Mouse (Mus musculus) CD4-positive, CD25-positive, alpha-beta regulatory T cell, adult 4 months (primary cell): ENCODE measurements around the gene Stard8. TPM values are rescaled to one million over a fixed set of nuclear protein-coding genes. Genes with fewer than 3 reads are reported as not detected.
"Not testable (repeated sequence)": the region's sequence is repeated elsewhere in the genome, so short reads cannot be mapped to it uniquely, and the experiment has no call there.

Source experiments
- ATAC-seq: one replicate; pipeline ENCODE4 v1.8.0; 2017
- polyA plus RNA-seq, 2 experiments: library from polyadenylated mRNA; unstranded; fragments of 100-300 nt; shearing (Covaris generic); gene quantifications; one replicate each; pipeline ENCODE4 v1.2.1; 2017

Stard8 gene
- polyA plus RNA-seq: under 1 TPM; 0.56 to 0.58 TPM

DNA sequence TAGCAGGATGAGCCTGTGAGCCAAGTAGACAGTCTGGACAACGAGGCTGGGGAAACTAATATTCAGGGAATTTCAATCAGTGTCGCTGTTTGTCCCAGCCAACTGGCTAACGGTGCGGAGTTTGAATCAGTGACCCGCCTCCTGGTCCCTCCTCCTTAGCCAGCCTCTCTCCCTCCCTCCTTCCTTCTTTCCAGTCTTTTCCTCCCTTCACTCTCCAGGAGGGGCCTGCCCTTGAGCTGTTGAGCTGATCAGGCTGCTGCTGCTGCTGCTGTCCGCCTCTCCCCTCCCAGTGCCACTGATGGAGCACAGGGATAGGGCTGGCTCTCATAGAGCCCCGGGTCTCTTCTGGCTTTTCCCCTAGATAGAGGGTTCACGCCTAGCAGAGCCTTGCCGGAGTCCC lies at the start of gene Stard8:
TSS of gene Stard8 (plus strand) at position 203 of the 400 bp plus-strand sequence.
- no peak for ATAC-seq

- no peak for ATAC-seq
These were observed 49.1 kb upstream of the Stard8 start for GRCm38 (mm10) chrX:98953941-98954340.

- ATAC-seq: no peak
These were observed 44.8 kb upstream of the Stard8 start for GRCm38 (mm10) chrX:98958287-98958686.

DNA sequence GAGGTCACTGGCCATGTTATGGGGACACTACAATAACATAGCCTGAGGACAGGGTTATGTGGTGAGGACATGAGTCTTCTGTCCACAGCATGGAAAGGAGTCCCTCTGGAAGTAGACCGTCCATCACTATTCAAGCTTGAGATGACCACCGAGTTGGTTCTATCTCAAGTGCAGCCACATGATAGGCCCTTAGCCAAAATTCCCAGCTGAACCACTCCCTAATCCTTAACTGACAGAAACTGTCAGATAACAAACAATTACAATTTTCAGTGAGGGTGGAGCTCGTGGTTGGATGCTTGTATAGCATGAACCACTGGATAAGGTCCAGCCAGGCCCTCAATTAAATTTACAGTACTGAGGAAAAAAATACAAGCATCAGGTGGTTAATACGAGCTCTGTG lies 44.0 kb upstream of the Stard8 start:
- ATAC-seq: no peak

DNA sequence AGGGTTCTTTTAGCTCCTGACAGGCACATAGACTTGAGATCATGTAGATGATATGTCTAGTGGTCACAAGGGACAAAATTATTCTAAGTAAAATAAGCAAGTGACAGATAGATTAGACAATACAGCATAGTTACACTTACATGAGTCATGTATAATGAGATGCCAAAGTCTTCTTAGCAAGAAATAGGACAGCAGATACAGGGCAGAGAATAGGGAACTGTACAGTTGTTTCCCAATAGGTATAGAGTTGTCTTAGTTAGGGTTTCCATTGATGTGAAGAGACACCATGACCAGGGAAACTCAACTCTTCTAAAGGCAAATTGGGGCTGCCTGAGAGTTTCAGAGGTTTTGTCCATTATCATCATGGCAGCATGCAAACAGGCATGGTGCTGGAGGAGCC lies 39.3 kb upstream of the Stard8 start:
- ATAC-seq: no peak

- ATAC-seq: no peak
These were observed 38.5 kb upstream of the Stard8 start for GRCm38 (mm10) chrX:98964513-98964912.

DNA sequence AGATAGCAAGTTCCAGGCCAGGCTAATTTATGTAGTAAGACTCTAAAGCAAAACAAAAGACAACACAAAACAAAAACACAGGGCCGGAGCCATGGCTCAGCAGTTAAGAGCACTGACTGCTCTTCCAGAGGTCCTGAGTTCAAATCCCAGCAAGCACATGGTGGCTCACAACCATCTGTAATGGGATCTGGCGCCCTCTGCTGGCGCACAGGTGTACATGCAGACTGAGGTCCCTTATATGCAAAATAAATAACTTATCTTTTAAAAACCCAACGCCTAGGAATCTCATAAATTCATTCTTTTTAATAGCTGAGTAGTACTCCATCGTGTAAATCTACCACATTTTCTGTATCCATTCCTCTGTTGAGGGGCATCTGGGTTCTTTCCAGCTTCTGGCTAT lies 16.4 kb upstream of the Stard8 start:
- ATAC-seq: not testable (repeated sequence)

GRCm38 (mm10) chrX:98989574-98989973 lies 13.5 kb upstream of the Stard8 start:
- ATAC-seq: no peak

- ATAC-seq: no peak
These were observed 983 bp upstream of the Stard8 start for GRCm38 (mm10) chrX:99002065-99002464.

DNA sequence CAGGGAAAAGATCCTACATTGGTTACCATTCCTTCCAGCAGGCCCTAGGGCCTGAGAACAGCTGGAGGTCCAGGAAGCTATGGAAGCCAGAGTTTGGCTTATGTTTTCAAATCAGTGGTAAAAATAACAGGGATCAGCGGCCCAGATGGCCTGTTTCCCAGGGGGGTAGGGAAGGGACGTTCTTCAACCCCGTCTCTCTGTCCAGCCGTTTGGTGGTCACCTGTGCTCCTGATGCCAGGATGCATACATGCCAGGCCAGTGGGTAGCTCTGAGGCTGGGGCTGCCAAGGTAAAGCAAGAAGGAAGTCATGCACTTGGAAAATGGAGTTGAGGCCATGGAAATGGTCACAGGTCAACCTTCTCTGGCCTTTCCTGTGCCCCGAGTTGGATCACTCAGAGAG lies 7.5 kb downstream of the Stard8 start:
- ATAC-seq: no peak

DNA sequence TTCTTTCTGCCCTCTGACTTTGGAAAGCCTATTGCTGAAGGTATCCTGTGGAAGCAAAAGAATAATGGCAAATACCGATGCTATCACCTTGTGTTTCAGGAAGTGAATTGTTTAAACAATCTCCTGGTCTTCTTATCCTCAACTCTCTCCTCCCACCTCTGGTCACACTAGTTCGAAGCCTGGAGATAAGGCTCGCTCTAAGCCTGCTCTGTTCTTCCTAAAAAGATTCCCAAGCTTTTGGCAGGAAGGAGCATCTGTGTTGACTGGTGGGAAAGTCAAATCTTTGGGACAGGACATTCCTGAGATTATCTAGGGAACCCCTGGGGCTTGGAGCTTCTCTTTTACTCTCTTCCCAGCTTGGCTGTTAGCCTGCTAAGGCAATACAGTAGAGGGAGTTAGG lies 8.2 kb downstream of the Stard8 start:
- no peak for ATAC-seq

DNA sequence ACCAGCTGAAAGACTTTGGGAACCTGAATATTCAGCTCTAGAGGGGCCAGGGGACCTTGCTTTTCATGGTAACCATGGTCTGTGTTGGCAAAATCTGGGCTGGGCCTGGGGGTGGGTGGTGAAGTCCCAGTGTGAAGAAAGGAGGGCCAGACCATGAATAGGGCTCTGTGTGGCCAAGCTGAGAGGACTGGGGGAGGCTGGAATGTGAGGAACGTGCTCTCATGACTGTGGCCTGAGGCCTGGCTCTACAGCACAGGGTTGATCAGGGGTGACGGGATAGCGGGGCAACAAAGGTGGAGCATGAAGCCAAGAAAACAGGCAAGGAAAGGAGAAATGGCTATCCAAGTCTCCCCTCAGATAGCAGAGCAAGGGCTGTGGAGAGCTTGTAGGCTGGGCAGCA lies 9.4 kb downstream of the Stard8 start:
- ATAC-seq: no peak

GRCm38 (mm10) chrX:99015705-99016104 lies 12.7 kb downstream of the Stard8 start:
- ATAC-seq: no peak

DNA sequence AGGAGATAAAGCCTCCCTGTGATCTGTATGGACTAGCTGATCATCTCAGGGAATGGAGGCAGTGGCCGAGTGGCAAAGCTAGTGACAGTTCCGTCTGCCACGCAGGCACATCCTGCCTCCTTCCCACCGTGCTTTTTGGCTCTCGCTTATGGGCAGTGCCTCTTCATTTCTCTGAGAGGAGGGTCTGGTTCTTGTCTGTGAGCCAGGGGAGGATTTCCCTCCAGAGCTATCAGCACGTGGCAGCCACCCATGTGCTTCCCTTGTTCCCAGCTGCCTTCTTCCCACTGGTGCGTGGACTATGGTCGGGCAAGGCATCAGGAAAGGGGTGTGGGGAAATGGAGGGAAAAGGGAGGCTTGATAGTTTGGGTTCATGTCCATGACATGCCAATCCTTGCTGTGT lies 13.9 kb downstream of the Stard8 start:
- ATAC-seq: no peak

DNA sequence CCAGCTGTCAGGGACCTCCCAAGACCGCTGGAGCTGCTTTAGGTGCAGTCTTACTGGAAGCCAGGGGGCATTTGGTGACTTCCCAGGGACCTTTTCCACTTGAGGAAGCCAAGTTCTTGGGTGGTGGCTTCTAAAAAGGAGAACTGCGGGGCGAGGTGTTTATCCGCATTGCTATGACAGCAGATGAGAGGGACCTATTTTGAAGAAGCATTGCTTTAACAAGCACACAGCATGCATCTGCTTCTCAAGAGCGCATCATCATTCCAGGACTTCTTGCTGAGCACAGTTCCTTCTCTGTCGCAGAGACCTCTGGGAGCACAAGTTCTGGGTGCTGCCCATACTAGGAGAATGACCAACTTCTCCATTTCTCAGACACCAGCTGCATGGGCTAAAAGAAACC lies 14.8 kb downstream of the Stard8 start:
- no peak for ATAC-seq

GRCm38 (mm10) chrX:99019303-99019702 lies 16.3 kb downstream of the Stard8 start:
- ATAC-seq: no peak

- ATAC-seq: no peak
These were observed 17.2 kb downstream of the Stard8 start for GRCm38 (mm10) chrX:99020215-99020614.

- no peak for ATAC-seq
These were observed 18.5 kb downstream of the Stard8 start for GRCm38 (mm10) chrX:99021593-99021992.

DNA sequence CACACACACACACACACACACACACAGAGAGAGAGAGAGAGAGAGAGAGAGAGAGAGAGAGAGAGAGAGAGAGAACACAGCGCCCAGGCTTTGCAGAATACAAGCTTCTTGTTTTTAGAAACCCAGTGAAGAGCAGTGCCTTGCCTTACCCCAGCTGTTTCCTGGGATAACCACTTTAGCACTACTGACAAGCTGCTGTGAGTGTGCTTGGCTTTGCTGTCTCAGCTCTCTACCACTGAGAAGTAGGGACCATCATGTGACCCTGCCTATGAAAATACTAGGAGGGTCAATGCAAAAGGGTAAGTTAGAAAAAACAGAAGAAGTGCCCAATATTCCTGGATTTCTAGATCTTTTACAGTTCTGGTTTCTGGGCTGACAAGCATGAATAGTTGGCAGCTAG lies 20.9 kb downstream of the Stard8 start:
- no peak for ATAC-seq

DNA sequence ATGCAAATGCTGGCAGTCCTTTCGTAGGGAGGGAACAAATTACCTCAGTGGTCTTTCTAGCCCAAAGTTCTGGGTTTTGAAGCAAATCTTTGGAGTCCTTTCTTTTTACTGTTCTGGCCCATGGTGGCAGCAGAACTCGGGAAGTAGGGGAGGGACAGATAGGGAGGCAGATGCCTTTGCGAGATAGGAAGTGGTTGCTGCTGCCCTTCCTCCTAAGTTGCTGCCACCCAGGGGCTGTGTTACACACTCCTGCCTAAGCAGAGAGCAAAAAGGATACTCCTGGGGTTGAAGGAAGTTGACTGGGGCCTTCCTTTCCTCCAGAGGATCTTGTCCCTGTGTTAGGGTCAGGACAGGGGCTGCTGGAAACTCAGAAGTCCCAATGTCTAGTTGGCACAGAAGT lies 32.4 kb downstream of the Stard8 start:
- ATAC-seq: no peak

DNA sequence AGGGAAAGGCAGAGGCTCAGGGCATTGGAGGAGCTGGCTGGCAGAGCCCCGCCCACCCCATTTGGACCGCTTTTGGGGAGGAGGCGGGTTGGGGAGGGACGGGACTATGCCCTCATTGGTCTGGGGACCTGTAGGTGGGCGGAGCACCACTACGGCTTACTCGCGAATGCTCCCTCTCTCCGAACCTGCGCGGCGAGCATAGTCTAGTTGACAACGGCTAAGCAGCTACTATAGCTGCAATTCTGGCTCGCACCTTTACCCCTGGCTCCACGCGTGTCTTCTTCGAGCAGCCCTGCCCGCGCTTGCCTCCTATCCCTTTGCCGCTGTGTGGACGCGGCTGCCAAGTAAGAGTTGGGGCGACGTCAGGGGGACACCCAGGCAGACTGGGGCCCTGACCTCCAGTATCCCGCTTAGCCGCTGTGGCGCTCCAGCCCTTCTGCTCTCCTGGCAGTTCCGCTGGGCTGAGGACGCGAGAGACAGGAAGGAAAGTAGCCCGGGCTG lies 39.5 kb downstream of the Stard8 start:
- ATAC-seq: peak; percentile 82

DNA sequence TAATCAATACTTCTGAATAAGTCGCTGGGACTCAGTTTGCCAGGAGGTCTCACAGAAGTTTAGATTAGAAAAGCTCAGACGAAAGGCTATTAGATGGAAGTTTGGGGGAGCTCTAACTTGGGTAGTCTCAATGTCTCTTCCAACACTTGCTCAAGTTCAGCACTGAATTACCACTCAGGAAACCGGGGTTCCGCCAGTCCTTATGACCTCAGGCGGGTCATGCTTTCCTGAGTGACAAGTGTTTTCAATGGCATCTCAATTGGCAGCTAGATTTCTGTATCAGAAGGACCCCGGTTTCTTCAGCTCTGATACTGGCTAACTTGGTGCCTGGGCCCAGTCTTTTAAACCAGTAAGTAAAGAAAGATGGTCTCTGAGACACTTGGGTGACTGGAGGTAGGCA lies 40.2 kb downstream of the Stard8 start:
- ATAC-seq: no peak

- ATAC-seq: no peak
These were observed 40.7 kb downstream of the Stard8 start for GRCm38 (mm10) chrX:99043739-99044138.

DNA sequence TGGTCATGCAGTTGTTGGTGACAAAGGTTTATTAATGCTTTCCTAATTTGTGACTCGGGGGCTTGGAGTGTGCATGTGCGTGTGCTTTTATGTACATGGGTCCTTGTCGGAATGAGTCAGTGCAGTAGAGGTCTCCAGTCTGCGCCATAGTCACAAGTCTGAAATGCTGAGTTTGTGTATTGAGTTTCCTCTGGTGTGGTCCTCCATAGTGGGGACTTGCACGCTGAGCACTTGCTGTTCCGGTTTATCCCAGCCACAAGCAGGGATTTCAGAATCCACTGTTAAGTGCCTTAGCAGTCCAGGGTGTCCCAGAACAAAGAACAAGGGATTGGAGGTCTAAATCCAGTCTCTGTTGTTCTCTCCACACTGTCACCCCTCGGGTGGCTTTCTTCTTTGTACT lies 42.3 kb downstream of the Stard8 start:
- ATAC-seq: no peak

DNA sequence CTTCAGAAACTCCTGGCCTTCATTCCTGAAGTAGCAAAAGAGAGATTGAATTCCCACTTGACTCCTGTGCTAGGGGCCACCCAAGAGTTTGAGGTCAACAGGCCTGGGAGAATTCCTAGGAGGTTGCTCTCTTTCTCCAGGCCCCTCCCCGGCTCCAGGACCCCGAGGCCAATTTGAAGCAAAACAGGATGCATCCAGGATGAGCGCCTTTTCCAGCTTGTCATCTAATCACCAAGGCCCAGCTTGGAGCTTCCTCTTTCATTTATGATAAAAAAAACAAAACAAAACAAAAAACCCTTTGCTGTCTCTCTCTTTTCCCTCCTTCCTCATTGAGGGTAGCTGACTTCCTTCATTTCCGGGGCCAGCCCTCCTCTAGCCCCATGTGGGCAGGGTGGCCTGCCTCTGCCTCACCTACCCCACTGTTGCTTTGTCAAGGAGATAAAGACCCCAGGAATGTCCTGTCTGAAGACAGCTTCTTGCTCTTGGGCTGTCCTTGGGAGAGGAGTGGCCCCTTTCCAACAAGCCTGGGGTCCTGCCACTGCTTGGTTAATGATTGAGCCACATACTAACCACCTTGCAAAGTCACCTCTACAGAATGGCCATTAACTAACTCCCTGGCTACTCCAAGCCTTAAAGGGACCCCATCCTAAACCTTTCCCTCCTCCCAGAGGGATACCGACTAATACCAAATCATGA lies 43.5 kb downstream of the Stard8 start:
- ATAC-seq: no peak
